Mouse (Mus musculus): ENCODE results near the gene Nkx2-4. TPM values are rescaled to one million over a fixed set of nuclear protein-coding genes. Genes with fewer than 3 reads are reported as not detected.

Gene Nkx2-4
- total and polyA plus RNA-seq, 3 experiments: not detected

DNA sequence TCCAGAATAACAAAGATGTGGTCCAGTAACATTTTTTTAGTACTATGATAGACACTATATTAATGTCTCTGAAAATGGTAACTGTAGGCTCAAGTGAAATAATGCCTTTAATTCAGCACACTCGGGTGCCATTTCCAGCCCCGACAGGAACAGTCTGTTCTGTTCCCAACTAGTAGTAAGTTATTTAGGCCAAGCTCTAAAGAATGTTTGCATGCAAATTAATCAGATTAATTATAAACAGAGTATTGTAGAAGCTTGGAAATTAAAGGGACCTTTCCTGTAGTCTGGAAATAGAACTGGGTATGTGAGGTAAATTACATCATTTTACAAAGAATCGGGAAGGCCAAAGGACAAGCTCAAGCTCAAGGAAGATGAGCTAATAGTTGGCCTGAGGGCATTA lies 38.2 kb downstream of the Nkx2-4 start:
- Histone ChIP-seq H3K9me3 (replicated peaks; ENCODE audit: insufficient read depth, low read length) (no peaks in the 10 kb centered on the region), H3K27ac (ENCODE audit: control insufficient read depth, low read depth, low read length) (no peak overlapping the region), H3K9ac (ENCODE audit: control insufficient read depth, low read depth, low read length, poor library complexity, severe bottlenecking) (no peak overlapping the region), H3K27me3 (ENCODE audit: control insufficient read depth in 1 of 2, insufficient read depth in 2 of 2, low read length in 2 of 2) (no peaks in the 10 kb centered on the region), H3K36me3 (ENCODE audit: control insufficient read depth in 1 of 2, insufficient read depth in 2 of 2, low read length in 2 of 2) (peaks cover 0 to 41% of the 10 kb centered on the region in 2 experiments; a peak in 3 of 4 replicates), H3K79me2 (ENCODE audit: control insufficient read depth, insufficient read depth, low read length, poor library complexity) (no peaks in the 10 kb centered on the region), H3K4me3 (ENCODE audit: control insufficient read depth in 1 of 2, insufficient read depth in 1 of 2, low read depth in 2 of 2, low read length in 2 of 2) (no peak overlapping the region), H3K4me1 (ENCODE audit: control insufficient read depth in 1 of 2, insufficient read depth in 2 of 2, low read length in 2 of 2) (no peaks in the 10 kb centered on the region)
- DNase-seq (ENCODE audit: low read depth, low spot score): no peak
- no peak for TF ChIP-seq BHLHE40 (IDR thresholded peaks at IDR 0.05; ENCODE audit: borderline replicate concordance, low read depth, low read length)

DNA sequence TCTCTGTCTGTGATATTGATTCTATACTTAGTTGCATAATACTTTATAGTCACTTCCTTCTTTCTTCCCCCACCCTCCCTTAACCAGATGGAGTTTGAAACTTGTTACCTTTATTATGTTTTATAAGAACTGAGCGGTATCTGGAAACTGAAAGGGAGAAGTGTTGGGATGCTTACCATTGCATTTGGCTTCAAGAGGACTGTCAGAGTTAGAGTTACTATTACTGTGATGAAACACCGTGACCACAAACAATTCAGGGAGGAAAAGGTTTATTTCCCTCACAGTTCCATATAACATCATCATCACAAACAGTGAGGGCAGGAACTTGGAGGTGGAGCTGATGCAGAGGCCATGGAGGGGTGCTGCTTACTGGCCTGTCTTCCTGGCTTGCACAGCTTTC lies 49.4 kb downstream of the Nkx2-4 start:
- DNase-seq (ENCODE audit: low read depth, low spot score): no peak
- Histone ChIP-seq H3K9me3 (replicated peaks; ENCODE audit: insufficient read depth, low read length) (no peaks in the 10 kb centered on the region), H3K36me3 (ENCODE audit: control insufficient read depth in 1 of 2, insufficient read depth in 2 of 2, low read length in 2 of 2) (peaks cover 0 to 47% of the 10 kb centered on the region in 2 experiments; a peak in 2 of 4 replicates), H3K27me3 (ENCODE audit: control insufficient read depth in 1 of 2, insufficient read depth in 2 of 2, low read length in 2 of 2) (no peaks in the 10 kb centered on the region), H3K4me3 (ENCODE audit: control insufficient read depth in 1 of 2, insufficient read depth in 1 of 2, low read depth in 2 of 2, low read length in 2 of 2) (no peak overlapping the region), H3K79me2 (ENCODE audit: control insufficient read depth, insufficient read depth, low read length, poor library complexity) (no peaks in the 10 kb centered on the region), H3K27ac (ENCODE audit: control insufficient read depth, low read depth, low read length) (no peak overlapping the region), H3K9ac (ENCODE audit: control insufficient read depth, low read depth, low read length, poor library complexity, severe bottlenecking) (no peak overlapping the region), H3K4me1 (ENCODE audit: control insufficient read depth in 1 of 2, insufficient read depth in 2 of 2, low read length in 2 of 2) (no peaks in the 10 kb centered on the region)
- no peak for TF ChIP-seq TAL1 (IDR thresholded peaks at IDR 0.05; ENCODE audit: low read length)
- TF ChIP-seq USF2 (IDR thresholded peaks at IDR 0.05; ENCODE audit: borderline replicate concordance in 1 of 2, insufficient read depth in 1 of 2, low read depth in 1 of 2, low read length in 2 of 2): no peak
- no peak for TF ChIP-seq MAX (IDR thresholded peaks at IDR 0.05; ENCODE audit: low read length)
- no peak for TF ChIP-seq SIN3A (IDR thresholded peaks at IDR 0.05; ENCODE audit: low read length)
- no peak for TF ChIP-seq ZNF384 (IDR thresholded peaks at IDR 0.05; ENCODE audit: low read depth, low read length)
- TF ChIP-seq GATA1 (IDR thresholded peaks at IDR 0.05; ENCODE audit: low read depth, low read length): no peak

Other genes starting within 250 kb of the Nkx2-4 start
- gene Kiz, start 229.6 kb downstream of the Nkx2-4 start, total RNA-seq (2012; rRNA removed): 8.2 and 10.2 TPM in 2 replicates
- 10 to 100 TPM in 1 of 2 experiments, not detected in 1; 13.1 TPM for gene Kiz, start 229.6 kb downstream of the Nkx2-4 start, polyA plus RNA-seq (2012; ENCODE audit: insufficient read depth in 1 of 2, insufficient read length in 2 of 2, low read depth in 1 of 2, low replicate concordance in 2 of 2, missing spikeins in 1 of 2)
- gene Xrn2, start 72.4 kb downstream of the Nkx2-4 start, total RNA-seq (2012; rRNA removed): 98.0 and 114 TPM in 2 replicates
- 100 to 1,000 TPM in 1 of 2 experiments, not detected in 1; 108 TPM for gene Xrn2, start 72.4 kb downstream of the Nkx2-4 start, polyA plus RNA-seq (2012; ENCODE audit: insufficient read depth in 1 of 2, insufficient read length in 2 of 2, low read depth in 1 of 2, low replicate concordance in 2 of 2, missing spikeins in 1 of 2)
- gene Nkx2-2, start 108.8 kb upstream of the Nkx2-4 start, total RNA-seq (2012; rRNA removed): not detected in 2 replicates
- gene Nkx2-2, start 108.8 kb upstream of the Nkx2-4 start, polyA plus RNA-seq (2012; ENCODE audit: insufficient read depth in 1 of 2, insufficient read length in 2 of 2, low read depth in 1 of 2, low replicate concordance in 2 of 2, missing spikeins in 1 of 2): not detected

All from MEL (cell line).